Mouse (Mus musculus) liver, embryonic 14.5 days (tissue): ENCODE measurements around the gene Cops7a. TPM values are rescaled to one million over a fixed set of nuclear protein-coding genes. Genes with fewer than 3 reads are reported as not detected.

Experiments
- ATAC-seq: fragments of 200-750 bp; cut with Nextera tagmentation; 2 replicates; pipeline ENCODE4 v1.8.0; 2017; ENCODE audit warnings: moderate number of reproducible peaks, mild to moderate bottlenecking, moderate library complexity; ENCODE audit not compliant: insufficient read depth
- DNase-seq, 3 experiments: peaks; one replicate each; pipeline ENCODE4 v3.0.0-alpha.2; 2012 to 2013; ENCODE audit warnings: low read depth in 3 of 3, low spot score in 3 of 3
- H3K27ac ChIP-seq: fragments of 300-500 bp; sonication (generic); 2 replicates; pipeline ENCODE4 v1.5.1; 2014; ENCODE audit warnings: moderate library complexity, mild to moderate bottlenecking, control low read depth, inconsistent platforms
- H3K27me3 ChIP-seq: fragments of 300-500 bp; sonication (generic); 2 replicates; pipeline ENCODE4 v1.6.1; 2014; ENCODE audit warnings: mild to moderate bottlenecking, low read length, moderate library complexity; ENCODE audit not compliant: control insufficient read depth, insufficient read depth
- H3K36me3 ChIP-seq: fragments of 300-500 bp; sonication (generic); replicated peaks from 2 replicates; pipeline ENCODE4 v1.6.1; 2014; ENCODE audit warnings: low read depth; ENCODE audit not compliant: control insufficient read depth, insufficient read depth
- H3K4me1 ChIP-seq, 2 experiments: fragments of 200-500 bp in 1 of 2; fragments of 300-500 bp in 1 of 2; sonication (generic) in 1 of 2; replicated peaks; 2 replicates each; pipeline ENCODE4 v1.6.1; 2012 to 2014; ENCODE audit warnings: antibody characterized with exemption in 1 of 2, inconsistent platforms in 1 of 2, low read length in 1 of 2; ENCODE audit not compliant: control insufficient read depth in 2 of 2, insufficient read depth in 2 of 2
- H3K4me2 ChIP-seq: fragments of 300-500 bp; sonication (generic); 2 replicates; pipeline ENCODE4 v1.6.1; 2014; ENCODE audit warnings: low read depth, mild to moderate bottlenecking, control low read depth, moderate library complexity
- H3K4me3 ChIP-seq, 2 experiments: fragments of 200-500 bp in 1 of 2; fragments of 300-500 bp in 1 of 2; sonication (generic) in 1 of 2; 2 replicates each; pipeline ENCODE4 v1.5.1; 2012 to 2014; ENCODE audit warnings: low read depth in 2 of 2, low read length in 2 of 2, mild to moderate bottlenecking in 2 of 2, control low read depth in 1 of 2, inconsistent platforms in 1 of 2, moderate library complexity in 1 of 2; ENCODE audit not compliant: insufficient read depth in 1 of 2
- H3K9ac ChIP-seq: fragments of 300-500 bp; sonication (generic); replicated peaks from 2 replicates; pipeline ENCODE4 v1.6.1; 2014; ENCODE audit warnings: mild to moderate bottlenecking, control low read depth, moderate library complexity
- H3K9me3 ChIP-seq: fragments of 300-500 bp; sonication (generic); 2 replicates; pipeline ENCODE4 v1.6.1; 2016; ENCODE audit warnings: low read length, mixed read lengths; ENCODE audit not compliant: control insufficient read depth
- CTCF ChIP-seq: IDR thresholded peaks from 2 replicates; pipeline ENCODE4 v1.5.1; 2016; ENCODE audit warnings: antibody characterized with exemption, low read depth, control low read depth
- EP300 ChIP-seq: IDR thresholded peaks from 2 replicates; pipeline ENCODE4 v1.6.1; 2016; ENCODE audit warnings: antibody characterized with exemption, low read depth
- WGBS: fragments of 180-500 bp; shearing (Covaris S2); extraction: QIAGEN DNeasy Blood & Tissue Kit; methylation state at CpG from one replicate; pipeline ENCODE4 v1.1.7; 2014; ENCODE audit not compliant: insufficient replicate concordance; 5-methylcytosine and 5-hydroxymethylcytosine counted together
- polyA plus RNA-seq, 2 experiments: library from polyadenylated mRNA; depleted of rRNA in 1 of 2; stranded (reverse) in 1 of 2; unstranded in 1 of 2; fragments of >200 nt; fragmentation: Nextera tagmentation in 1 of 2; extraction: Ambion mirVana in 1 of 2; gene quantifications; 2 replicates each; pipeline versions ENCODE4 v1.2.1 to v1.2.3; 2012 to 2014

Cops7a gene
- polyA plus RNA-seq, 2 experiments = 51.5 to 57.8 TPM

- TF ChIP-seq CTCF (no peak), EP300 (no peak)
- no peaks in the 10 kb centered on the region for H3K9me3 ChIP-seq
- no peak within 1 kb of the TSS for H3K9ac ChIP-seq
- H3K36me3 ChIP-seq = no peaks in the 10 kb centered on the region
- 12% methylated on average over 13 of the region's 13 CpGs for WGBS
- DNase-seq (peak; percentile 46 to 52 (median 48)), ATAC-seq (peak; percentile 52)
- H3K4me1 ChIP-seq = peaks cover 0 to 6% of the 10 kb centered on the region in 2 experiments; a peak in 2 of 4 replicates
- peaks cover 60% of the 10 kb centered on the region for H3K27me3 ChIP-seq
- no peak within 1 kb of the TSS for H3K27ac ChIP-seq
- H3K4me3 ChIP-seq = peak within 1 kb of the TSS in 1 of 2 experiments; percentile 18; a peak in 1 of 4 replicates
- H3K4me2 ChIP-seq = peak within 1 kb of the TSS; percentile 20; the same call in 1 of the 2 replicates
Observed at GRCm38 (mm10) chr6:124919695-124920317, 45.5 kb downstream of the Cops7a start, which contains the start of gene Ptms. Gene Ptms, minus strand, starts transcription at chr6:124920103.

- Histone ChIP-seq H3K27ac (no peak overlapping the region), H3K9me3 (no peaks in the 10 kb centered on the region), H3K9ac (no peak overlapping the region), H3K4me3 (no peak overlapping the region), H3K4me1 (peaks cover 0 to 6% of the 10 kb centered on the region in 2 experiments; a peak in 2 of 4 replicates), H3K27me3 (peaks cover 66% of the 10 kb centered on the region), H3K4me2 (peak overlapping the region; percentile 15; the same call in 1 of the 2 replicates), H3K36me3 (no peaks in the 10 kb centered on the region)
- ATAC-seq (no peak), DNase-seq (no peak)
- TF ChIP-seq CTCF = no peak
- TF ChIP-seq EP300 = no peak
- WGBS = 22% methylated on average over 13 of the region's 14 CpGs
Observed at GRCm38 (mm10) chr6:124918890-124919627, 46.3 kb downstream of the Cops7a start.

- peak overlapping the region; percentile 83 for H3K4me2 ChIP-seq
- H3K36me3 ChIP-seq = no peaks in the 10 kb centered on the region
- H3K4me1 ChIP-seq = peaks cover 0 to 6% of the 10 kb centered on the region in 2 experiments; a peak in 2 of 4 replicates
- H3K4me3 ChIP-seq = peak overlapping the region; percentile 28 to 70; a peak in 3 of 4 replicates
- no peak overlapping the region for H3K9ac ChIP-seq
- WGBS = 15% methylated on average over 7 of the region's 7 CpGs
- H3K9me3 ChIP-seq = no peaks in the 10 kb centered on the region
- peaks cover 66% of the 10 kb centered on the region for H3K27me3 ChIP-seq
- no peak overlapping the region for H3K27ac ChIP-seq
- TF ChIP-seq EP300 = no peak
- TF ChIP-seq CTCF = no peak
- ATAC-seq = no peak
- DNase-seq = no peak
Observed at GRCm38 (mm10) chr6:124918331-124918690, 47.0 kb downstream of the Cops7a start.

- H3K9me3 ChIP-seq = no peaks in the 10 kb centered on the region
- H3K4me2 ChIP-seq = peak overlapping the region; percentile 83
- TF ChIP-seq EP300 = no peak
- no peak for TF ChIP-seq CTCF
- H3K36me3 ChIP-seq = no peaks in the 10 kb centered on the region
- peaks cover 66% of the 10 kb centered on the region for H3K27me3 ChIP-seq
- peak overlapping the region; percentile 58 to 70 for H3K4me3 ChIP-seq
- H3K27ac ChIP-seq = no peak overlapping the region; the same call in 1 of the 2 replicates
- under 1% methylated on average over 82 of the region's 89 CpGs for WGBS
- peak overlapping the region; percentile 76 for H3K9ac ChIP-seq
- ATAC-seq (peak; percentile 51), DNase-seq (peak in 2 of 3 experiments; percentile 35 to 41)
- H3K4me1 ChIP-seq = peaks cover 0 to 6% of the 10 kb centered on the region in 2 experiments; a peak in 2 of 4 replicates
Observed at GRCm38 (mm10) chr6:124917518-124918330, 47.6 kb downstream of the Cops7a start.
